Mouse (Mus musculus): ENCODE results near the gene Cdkn3.

GRCm38 (mm10) chr14:46787787-46788504, 27.6 kb downstream of the Cdkn3 start, which contains the start of gene Cnih1:
- peak; percentile 26; the same call in 1 of the 2 replicates for TF ChIP-seq POLR2A (IDR thresholded peaks at IDR 0.05; ENCODE audit: extremely low read depth, insufficient read depth, low read length)
- TF ChIP-seq CTCF (IDR thresholded peaks at IDR 0.05; ENCODE audit: low read depth, low read length) = peak; percentile 81
